Mouse (Mus musculus): ENCODE data around the gene Vma21-ps. TPM values are rescaled to one million over a fixed set of nuclear protein-coding genes. Genes with fewer than 3 reads are reported as not detected.

Vma21-ps gene
- total and polyA plus RNA-seq, 3 experiments, result 2.3 TPM; not detected in 2

DNA sequence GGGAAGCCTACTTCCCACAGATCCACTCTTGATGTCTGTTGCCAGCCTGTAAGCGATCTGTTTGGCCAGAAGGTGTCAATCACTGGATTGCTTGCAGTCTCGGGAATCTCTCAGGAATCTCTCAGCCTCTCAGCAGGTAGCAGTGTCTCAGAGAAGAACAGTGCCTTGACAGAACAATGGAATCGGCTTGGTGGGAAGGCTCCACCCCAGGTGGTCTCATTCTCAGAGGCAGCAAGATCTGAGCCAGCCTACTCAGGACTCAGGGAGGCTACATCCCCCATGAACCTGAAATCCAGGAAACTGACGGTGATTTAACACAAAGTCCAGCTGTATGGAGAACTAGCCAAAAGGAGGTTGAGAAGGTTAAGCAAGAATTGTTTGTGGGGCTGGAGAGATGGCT lies 20.5 kb upstream of the Vma21-ps start:
- H3K27me3 ChIP-seq (ENCODE audit: control insufficient read depth in 1 of 2, insufficient read depth in 2 of 2, low read length in 2 of 2), result no peaks in the 10 kb centered on the region
- DNase-seq (ENCODE audit: low read depth, low spot score), result no peak
- H3K27ac ChIP-seq (ENCODE audit: control insufficient read depth, low read depth, low read length), result no peak overlapping the region
- TF ChIP-seq MYC (IDR thresholded peaks at IDR 0.05; ENCODE audit: low read depth, low read length) (no peak), TCF12 (IDR thresholded peaks at IDR 0.05; ENCODE audit: low read depth, low read length) (no peak), UBTF (IDR thresholded peaks at IDR 0.05; ENCODE audit: borderline replicate concordance, insufficient read depth, low read depth, low read length) (no peak), MYB (IDR thresholded peaks at IDR 0.05; ENCODE audit: low read depth, low read length) (no peak), BHLHE40 (IDR thresholded peaks at IDR 0.05; ENCODE audit: borderline replicate concordance, low read depth, low read length) (no peak), RCOR1 (IDR thresholded peaks at IDR 0.05; ENCODE audit: low read depth, low read length) (no peak), JUND (IDR thresholded peaks at IDR 0.05; ENCODE audit: low read depth, low read length) (no peak), KAT2A (conservative IDR thresholded peaks at IDR 0.05; ENCODE audit: low read depth, low read length) (no peak), ZMIZ1 (IDR thresholded peaks at IDR 0.05; ENCODE audit: low read depth, low read length) (no peak), TBP (IDR thresholded peaks at IDR 0.05; ENCODE audit: low read depth, low read length) (no peak), POLR2A (IDR thresholded peaks at IDR 0.05; ENCODE audit: control insufficient read depth in 1 of 2, insufficient read depth in 1 of 2, low read depth in 1 of 2, low read length in 2 of 2, poor library complexity in 1 of 2) (no peak), POLR2AphosphoS5 (IDR thresholded peaks at IDR 0.05; ENCODE audit: borderline replicate concordance, low read depth, low read length) (no peak), ZC3H11A (IDR thresholded peaks at IDR 0.05; ENCODE audit: low read depth, low read length) (no peak), MAFK (IDR thresholded peaks at IDR 0.05; ENCODE audit: borderline replicate concordance, low read depth, low read length) (no peak), SIN3A (IDR thresholded peaks at IDR 0.05; ENCODE audit: low read length) (no peak), CHD1 (IDR thresholded peaks at IDR 0.05; ENCODE audit: low read depth, low read length) (no peak), CTCF (IDR thresholded peaks at IDR 0.05 in 2 of 3, conservative IDR thresholded peaks at IDR 0.05 in 1 of 3; ENCODE audit: control insufficient read depth in 1 of 3, insufficient read depth in 1 of 3, low read depth in 2 of 3, low read length in 3 of 3, poor library complexity in 1 of 3, severe bottlenecking in 1 of 3) (no peak), USF1 (IDR thresholded peaks at IDR 0.05; ENCODE audit: low read depth, low read length) (no peak), SMC3 (IDR thresholded peaks at IDR 0.05; ENCODE audit: low read depth, low read length) (no peak), USF2 (IDR thresholded peaks at IDR 0.05; ENCODE audit: borderline replicate concordance in 1 of 2, insufficient read depth in 1 of 2, low read depth in 1 of 2, low read length in 2 of 2) (no peak)
- H3K79me2 ChIP-seq (ENCODE audit: control insufficient read depth, insufficient read depth, low read length, poor library complexity), result no peaks in the 10 kb centered on the region
- no peak overlapping the region for H3K9ac ChIP-seq (ENCODE audit: control insufficient read depth, low read depth, low read length, poor library complexity, severe bottlenecking)
- H3K4me1 ChIP-seq (ENCODE audit: control insufficient read depth in 1 of 2, insufficient read depth in 2 of 2, low read length in 2 of 2), result no peaks in the 10 kb centered on the region
- H3K9me3 ChIP-seq (replicated peaks; ENCODE audit: insufficient read depth, low read length), result no peaks in the 10 kb centered on the region
- H3K36me3 ChIP-seq (ENCODE audit: control insufficient read depth in 1 of 2, insufficient read depth in 2 of 2, low read length in 2 of 2), result no peaks in the 10 kb centered on the region
- H3K4me3 ChIP-seq (ENCODE audit: control insufficient read depth in 1 of 2, insufficient read depth in 1 of 2, low read depth in 2 of 2, low read length in 2 of 2), result no peak overlapping the region

DNA sequence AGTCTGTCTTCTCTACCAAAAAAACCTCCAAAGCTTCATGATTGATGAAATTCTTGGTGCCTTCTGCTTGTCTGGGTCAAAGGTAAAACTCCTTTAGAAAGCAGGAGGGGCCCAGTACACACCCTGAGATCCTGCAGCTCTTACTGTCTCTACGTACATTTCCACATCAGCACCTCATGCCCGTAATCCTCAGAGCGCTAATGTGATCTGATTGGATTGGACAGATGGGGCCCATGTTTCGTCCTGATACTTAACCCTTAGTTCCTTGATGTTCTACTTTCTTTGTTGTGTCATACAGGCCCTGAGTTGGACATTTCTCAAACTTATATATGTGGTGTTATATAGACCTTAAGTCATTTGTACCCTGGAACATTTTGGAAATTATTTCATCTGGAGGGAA lies 9.6 kb downstream of the Vma21-ps start:
- Histone ChIP-seq H3K79me2 (ENCODE audit: control insufficient read depth, insufficient read depth, low read length, poor library complexity) (no peaks in the 10 kb centered on the region), H3K4me3 (ENCODE audit: control insufficient read depth in 1 of 2, insufficient read depth in 1 of 2, low read depth in 2 of 2, low read length in 2 of 2) (no peak overlapping the region), H3K4me1 (ENCODE audit: control insufficient read depth in 1 of 2, insufficient read depth in 2 of 2, low read length in 2 of 2) (no peaks in the 10 kb centered on the region), H3K36me3 (ENCODE audit: control insufficient read depth in 1 of 2, insufficient read depth in 2 of 2, low read length in 2 of 2) (peaks cover 0 to 11% of the 10 kb centered on the region in 2 experiments; a peak in 2 of 4 replicates), H3K27me3 (ENCODE audit: control insufficient read depth in 1 of 2, insufficient read depth in 2 of 2, low read length in 2 of 2) (no peaks in the 10 kb centered on the region), H3K9me3 (replicated peaks; ENCODE audit: insufficient read depth, low read length) (no peaks in the 10 kb centered on the region), H3K9ac (ENCODE audit: control insufficient read depth, low read depth, low read length, poor library complexity, severe bottlenecking) (no peak overlapping the region), H3K27ac (ENCODE audit: control insufficient read depth, low read depth, low read length) (no peak overlapping the region)
- TF ChIP-seq UBTF (IDR thresholded peaks at IDR 0.05; ENCODE audit: borderline replicate concordance, insufficient read depth, low read depth, low read length) (no peak), ZC3H11A (IDR thresholded peaks at IDR 0.05; ENCODE audit: low read depth, low read length) (no peak), RAD21 (IDR thresholded peaks at IDR 0.05; ENCODE audit: low read depth, low read length) (no peak), USF2 (IDR thresholded peaks at IDR 0.05; ENCODE audit: borderline replicate concordance in 1 of 2, insufficient read depth in 1 of 2, low read depth in 1 of 2, low read length in 2 of 2) (no peak), GABPA (IDR thresholded peaks at IDR 0.05; ENCODE audit: low read depth, low read length) (no peak), GATA1 (IDR thresholded peaks at IDR 0.05; ENCODE audit: low read depth, low read length) (no peak), USF1 (IDR thresholded peaks at IDR 0.05; ENCODE audit: low read depth, low read length) (no peak), MEF2A (IDR thresholded peaks at IDR 0.05; ENCODE audit: extremely low read depth, insufficient replicate concordance, low read depth, low read length, poor library complexity, severe bottlenecking) (no peak), CHD1 (IDR thresholded peaks at IDR 0.05; ENCODE audit: low read depth, low read length) (no peak), TCF12 (IDR thresholded peaks at IDR 0.05; ENCODE audit: low read depth, low read length) (no peak)
- DNase-seq (ENCODE audit: low read depth, low spot score), result no peak
